Mouse (Mus musculus): ENCODE measurements at regions not wholly inside any gene's neighbourhood (a gene's known extent, or its start where the extent isn't known, plus 50 kb on each side); places are given as distances from the start of the nearest gene placed in this dataset.

GRCm38 (mm10) chr6:100338291-100338690 lies 51.0 kb upstream of the Rybp start:
- DNase-seq (ENCODE audit: low spot score in 2 of 2), result no peak

Measured in adrenal gland, adult 18-20 months (tissue).